Mouse (Mus musculus) heart, postnatal 0 days (tissue): ENCODE data around the gene Hsh2d. TPM values are rescaled to one million over a fixed set of nuclear protein-coding genes. Genes with fewer than 3 reads are reported as not detected.

ENCODE experiments used
- ATAC-seq: fragments of 200-750 bp; cut with Nextera tagmentation; 2 replicates; pipeline ENCODE4 v1.8.0; 2017; ENCODE audit warnings: low read depth, moderate number of reproducible peaks, moderate library complexity; ENCODE audit not compliant: insufficient read depth
- DNase-seq: peaks from one replicate; pipeline ENCODE4 v3.0.0-alpha.2; 2016; ENCODE audit warnings: low spot score
- H3K27ac ChIP-seq: fragments of 300-500 bp; sonication (generic); 2 replicates; pipeline ENCODE4 v1.5.1; 2014; ENCODE audit warnings: low read depth, mild to moderate bottlenecking
- H3K27me3 ChIP-seq: fragments of 300-500 bp; sonication (generic); 2 replicates; pipeline ENCODE4 v1.6.1; 2014; ENCODE audit warnings: low read length, mixed read lengths; ENCODE audit not compliant: control insufficient read depth, insufficient read depth
- H3K36me3 ChIP-seq: fragments of 300-500 bp; sonication (generic); replicated peaks from 2 replicates; pipeline ENCODE4 v1.6.1; 2014; ENCODE audit warnings: low read length, mixed read lengths; ENCODE audit not compliant: control insufficient read depth, insufficient read depth
- H3K4me1 ChIP-seq: fragments of 300-500 bp; sonication (generic); 2 replicates; pipeline ENCODE4 v1.6.1; 2014; ENCODE audit warnings: antibody characterized with exemption; ENCODE audit not compliant: control insufficient read depth, insufficient read depth
- H3K4me2 ChIP-seq: fragments of 300-500 bp; sonication (generic); 2 replicates; pipeline ENCODE4 v1.6.1; 2014; ENCODE audit warnings: low read depth, mild to moderate bottlenecking, low read length, moderate library complexity
- H3K4me3 ChIP-seq: fragments of 300-500 bp; sonication (generic); 2 replicates; pipeline ENCODE4 v1.5.1; 2014; ENCODE audit warnings: low read depth, low read length
- H3K9ac ChIP-seq: fragments of 300-500 bp; sonication (generic); replicated peaks from 2 replicates; pipeline ENCODE4 v1.6.1; 2014; ENCODE audit warnings: low read depth, low read length, mixed read lengths
- H3K9me3 ChIP-seq: fragments of 300-500 bp; sonication (generic); replicated peaks from 2 replicates; pipeline ENCODE4 v1.6.1; 2016; ENCODE audit warnings: low read length; ENCODE audit not compliant: control insufficient read depth
- CTCF ChIP-seq: IDR thresholded peaks from 2 replicates; pipeline ENCODE4 v1.5.1; 2016; ENCODE audit warnings: antibody characterized with exemption, control low read depth, low read depth
- EP300 ChIP-seq: IDR thresholded peaks from 2 replicates; pipeline ENCODE4 v1.6.1; 2016; ENCODE audit warnings: antibody characterized with exemption, low read depth
- WGBS: fragments of 180-500 bp; shearing (Covaris S2); extraction: QIAGEN DNeasy Blood & Tissue Kit; methylation state at CpG from one replicate; pipeline ENCODE4 v1.1.7; 2014; 5-methylcytosine and 5-hydroxymethylcytosine counted together
- polyA plus RNA-seq: library from polyadenylated mRNA; unstranded; fragments of >200 nt; fragmentation: Nextera tagmentation; extraction: Ambion mirVana; gene quantifications from 2 replicates; pipeline ENCODE4 v1.2.1, GENCODE M21; 2015
- total RNA-seq: library from RNA; depleted of rRNA; stranded (reverse); fragments of >200 nt; gene quantifications from 2 replicates; pipeline ENCODE4 v1.2.3, GENCODE M21; 2014; ENCODE audit warnings: low replicate concordance

The Hsh2d gene
- total and polyA plus RNA-seq, 2 experiments from 2014 or later = 0.12 TPM; not detected in 1

GRCm38 (mm10) chr8:72212751-72213150, 23.3 kb downstream of the Hsh2d start, which contains the start of gene Cib3:
Gene Cib3, minus strand, starts transcription at chr8:72212837.
- no peak for TF ChIP-seq EP300
- TF ChIP-seq CTCF = no peak
- WGBS = 60% methylated on average over 4 of the region's 4 CpGs
- no peak within 1 kb of the TSS for H3K4me2 ChIP-seq
- no peak within 1 kb of the TSS for H3K9ac ChIP-seq
- no peak within 1 kb of the TSS for H3K4me3 ChIP-seq
- H3K36me3 ChIP-seq = no peaks in the 10 kb centered on the region
- no peak for DNase-seq
- no peaks in the 10 kb centered on the region for H3K4me1 ChIP-seq
- ATAC-seq = no peak
- no peaks in the 10 kb centered on the region for H3K27me3 ChIP-seq
- no peak within 1 kb of the TSS for H3K27ac ChIP-seq
- no peaks in the 10 kb centered on the region for H3K9me3 ChIP-seq

- Histone ChIP-seq H3K9ac (no peak within 1 kb of the TSS), H3K36me3 (no peaks in the 10 kb centered on the region), H3K9me3 (no peaks in the 10 kb centered on the region), H3K4me3 (no peak within 1 kb of the TSS), H3K4me1 (no peaks in the 10 kb centered on the region), H3K27me3 (no peaks in the 10 kb centered on the region), H3K27ac (no peak within 1 kb of the TSS), H3K4me2 (no peak within 1 kb of the TSS)
- TF ChIP-seq CTCF (no peak), EP300 (no peak)
- DNase-seq (no peak), ATAC-seq (no peak)
- 67% methylated on average over 4 of the region's 4 CpGs for WGBS
These were observed 24.1 kb downstream of the Hsh2d start, which contains the start of gene Gm11034 for GRCm38 (mm10) chr8:72213536-72213935. Gene Gm11034, minus strand, starts transcription at chr8:72213636.

GRCm38 (mm10) chr8:72215060-72215459, 25.6 kb downstream of the Hsh2d start:
- Histone ChIP-seq H3K9ac (no peak overlapping the region), H3K9me3 (no peaks in the 10 kb centered on the region), H3K4me3 (no peak overlapping the region), H3K27ac (no peak overlapping the region), H3K27me3 (no peaks in the 10 kb centered on the region), H3K36me3 (no peaks in the 10 kb centered on the region), H3K4me2 (no peak overlapping the region), H3K4me1 (no peaks in the 10 kb centered on the region)
- DNase-seq = no peak
- TF ChIP-seq CTCF = peak; percentile 25
- TF ChIP-seq EP300 = no peak
- 38% methylated on average over 2 of the region's 2 CpGs for WGBS
- no peak for ATAC-seq

GRCm38 (mm10) chr8:72215871-72216270, 26.4 kb downstream of the Hsh2d start:
- TF ChIP-seq CTCF (no peak), EP300 (no peak)
- 11% methylated on average over 1 of the region's 1 CpGs for WGBS
- no peak overlapping the region for H3K4me3 ChIP-seq
- no peak overlapping the region for H3K4me2 ChIP-seq
- peaks cover 8% of the 10 kb centered on the region; the same call in 1 of the 2 replicates for H3K4me1 ChIP-seq
- H3K9ac ChIP-seq = no peak overlapping the region
- DNase-seq (no peak), ATAC-seq (no peak)
- no peaks in the 10 kb centered on the region for H3K36me3 ChIP-seq
- no peak overlapping the region for H3K27ac ChIP-seq
- H3K27me3 ChIP-seq = no peaks in the 10 kb centered on the region
- H3K9me3 ChIP-seq = no peaks in the 10 kb centered on the region

GRCm38 (mm10) chr8:72218781-72219540, 29.5 kb downstream of the Hsh2d start:
- H3K36me3 ChIP-seq = peaks cover 19% of the 10 kb centered on the region
- ATAC-seq = no peak
- TF ChIP-seq EP300 (no peak), CTCF (no peak)
- H3K4me1 ChIP-seq = peaks cover 10% of the 10 kb centered on the region; the same call in 1 of the 2 replicates
- no peak for DNase-seq
- no peak overlapping the region for H3K9ac ChIP-seq
- H3K4me2 ChIP-seq = peak overlapping the region; percentile 34; the same call in 1 of the 2 replicates
- H3K4me3 ChIP-seq = peak overlapping the region; percentile 74
- 73% methylated on average over 9 of the region's 10 CpGs for WGBS
- peak overlapping the region; percentile 47; the same call in 1 of the 2 replicates for H3K27ac ChIP-seq
- no peaks in the 10 kb centered on the region for H3K27me3 ChIP-seq
- H3K9me3 ChIP-seq = no peaks in the 10 kb centered on the region
